Mouse (Mus musculus) CD4-positive naive resting alpha-beta T cell, adult 76 days (primary cell): Measurements from ENCODE around the gene Astn2. TPM values are rescaled to one million over a fixed set of nuclear protein-coding genes. Genes with fewer than 3 reads are reported as not detected.

Experiments
- total RNA-seq: library from RNA; stranded (reverse); gene quantifications from one replicate; pipeline ENCODE4 v1.2.4, GENCODE M21; 2023

Gene Astn2
- not detected for total RNA-seq

DNA sequence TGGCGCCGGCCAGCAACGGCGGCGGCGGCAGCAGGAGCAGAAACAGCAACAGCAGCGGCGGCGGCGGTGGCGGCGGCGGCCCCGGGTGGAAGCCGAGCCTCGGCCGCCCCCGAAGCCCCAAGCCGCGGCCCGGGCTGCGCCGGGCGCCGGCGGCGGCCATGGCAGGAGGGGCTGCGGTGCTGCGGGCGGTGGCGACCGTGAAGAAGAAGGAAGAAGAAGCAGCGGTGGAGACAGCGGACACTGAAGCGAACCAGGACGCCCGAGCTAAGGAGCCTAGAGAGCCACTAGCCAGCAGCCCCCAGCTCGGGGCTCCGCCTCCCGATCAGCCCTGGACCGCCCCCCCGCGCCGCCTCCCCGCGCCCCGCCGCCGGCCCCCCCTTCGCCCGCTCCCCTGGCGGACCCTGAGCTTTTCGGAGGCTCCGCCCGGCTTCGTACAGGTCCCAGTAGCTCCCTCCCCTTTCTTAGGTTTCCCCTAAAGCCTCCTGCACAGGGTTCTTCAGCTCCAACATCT is at the start of gene Astn2:
Gene Astn2, minus strand, starts transcription at position 411 of the 511 bp plus-strand sequence.

GRCm38 (mm10) chr4:65604504-65605150 is 799.8 kb downstream of the Astn2 start, which contains the start of gene Trim32:
Trim32 (plus strand) TSS chr4:65604986.

